Mouse (Mus musculus): Measurements from ENCODE around the gene Fancl. TPM values are rescaled to one million over a fixed set of nuclear protein-coding genes. Genes with fewer than 3 reads are reported as not detected.
"Not testable (repeated sequence)": the region's sequence is repeated elsewhere in the genome, so short reads cannot be mapped to it uniquely, and the experiment has no call there.

The Fancl gene
- 12.9 and 13.0 TPM in 2 replicates for polyA plus RNA-seq (2015; fragmentation: Nextera tagmentation; extraction: Ambion mirVana)

- H3K27ac ChIP-seq, result peak within 1 kb of the TSS; percentile 89
These were observed at the start of gene Fancl for GRCm38 (mm10) chr11:26385971-26386370. Gene Fancl (plus strand): TSS chr11:26386135.

GRCm38 (mm10) chr11:26336848-26337247, 49.1 kb upstream of the Fancl start:
- no peaks in the 10 kb centered on the region for H3K27me3 ChIP-seq (replicated peaks)
- no peak for ATAC-seq (replicated peaks)
- H3K9me3 ChIP-seq, result no peaks in the 10 kb centered on the region
- no peak overlapping the region for H3K27ac ChIP-seq
- no peak overlapping the region for H3K4me2 ChIP-seq
- H3K9ac ChIP-seq, result no peak overlapping the region
- no peak overlapping the region for H3K4me3 ChIP-seq
- 81% methylated on average over 3 of the region's 3 CpGs for WGBS
- H3K36me3 ChIP-seq (replicated peaks), result no peaks in the 10 kb centered on the region
- H3K4me1 ChIP-seq, result no peaks in the 10 kb centered on the region

More at GRCm38 (mm10) chr11:26385971-26386370, at the start of gene Fancl:
- no peaks in the 10 kb centered on the region for H3K36me3 ChIP-seq (replicated peaks)
- H3K4me2 ChIP-seq, result peak within 1 kb of the TSS; percentile 63
- H3K9me3 ChIP-seq, result no peaks in the 10 kb centered on the region
- peak within 1 kb of the TSS; percentile 64 for H3K9ac ChIP-seq
- peak within 1 kb of the TSS; percentile 79 for H3K4me3 ChIP-seq
- no peaks in the 10 kb centered on the region for H3K27me3 ChIP-seq (replicated peaks)
- 97% methylated on average over 2 of the region's 2 CpGs for WGBS
- ATAC-seq (replicated peaks), result no peak
- H3K4me1 ChIP-seq, result peaks cover 2% of the 10 kb centered on the region; the same call in 1 of the 2 replicates

- not testable (repeated sequence) for ATAC-seq (replicated peaks); H3K9me3 ChIP-seq; H3K4me3 ChIP-seq; H3K27me3 ChIP-seq (replicated peaks); H3K36me3 ChIP-seq (replicated peaks); H3K4me2 ChIP-seq; H3K9ac ChIP-seq; H3K4me1 ChIP-seq; H3K27ac ChIP-seq
- 82% methylated on average over 2 of the region's 2 CpGs for WGBS
These were observed 15.8 kb upstream of the Fancl start for GRCm38 (mm10) chr11:26370176-26370575.

GRCm38 (mm10) chr11:26371980-26372379, 14.0 kb upstream of the Fancl start:
- H3K9ac ChIP-seq; ATAC-seq (replicated peaks); H3K27me3 ChIP-seq (replicated peaks); H3K4me1 ChIP-seq; H3K36me3 ChIP-seq (replicated peaks); H3K4me2 ChIP-seq; H3K4me3 ChIP-seq; H3K27ac ChIP-seq; H3K9me3 ChIP-seq: not testable (repeated sequence)
- 16% methylated on average over 1 of the region's 1 CpGs for whole genome bisulfite sequencing

GRCm38 (mm10) chr11:26374132-26374531, 11.8 kb upstream of the Fancl start:
- H3K9ac ChIP-seq, result no peak overlapping the region
- H3K4me3 ChIP-seq, result no peak overlapping the region
- H3K36me3 ChIP-seq (replicated peaks), result no peaks in the 10 kb centered on the region
- no peak overlapping the region for H3K27ac ChIP-seq
- no peaks in the 10 kb centered on the region for H3K9me3 ChIP-seq
- H3K27me3 ChIP-seq (replicated peaks), result no peaks in the 10 kb centered on the region
- H3K4me1 ChIP-seq, result no peaks in the 10 kb centered on the region
- H3K4me2 ChIP-seq, result no peak overlapping the region
- ATAC-seq (replicated peaks), result no peak
- 86% methylated on average over 2 of the region's 2 CpGs for WGBS

- H3K36me3 ChIP-seq (replicated peaks), result no peaks in the 10 kb centered on the region
- H3K4me2 ChIP-seq, result no peak overlapping the region
- H3K4me3 ChIP-seq, result no peak overlapping the region
- no peaks in the 10 kb centered on the region for H3K4me1 ChIP-seq
- no peak overlapping the region for H3K27ac ChIP-seq
- no peaks in the 10 kb centered on the region for H3K27me3 ChIP-seq (replicated peaks)
- no peaks in the 10 kb centered on the region for H3K9me3 ChIP-seq
- 86% methylated on average over 2 of the region's 2 CpGs for WGBS
- no peak for ATAC-seq (replicated peaks)
- H3K9ac ChIP-seq, result no peak overlapping the region
These were observed 7.9 kb upstream of the Fancl start for GRCm38 (mm10) chr11:26378074-26378473.

GRCm38 (mm10) chr11:26381499-26381898, 4.4 kb upstream of the Fancl start:
- H3K9ac ChIP-seq, result no peak overlapping the region
- no peaks in the 10 kb centered on the region for H3K4me1 ChIP-seq
- WGBS, result 83% methylated on average over 6 of the region's 6 CpGs
- no peak for ATAC-seq (replicated peaks)
- no peaks in the 10 kb centered on the region for H3K9me3 ChIP-seq
- no peaks in the 10 kb centered on the region for H3K36me3 ChIP-seq (replicated peaks)
- H3K4me3 ChIP-seq, result no peak overlapping the region
- H3K27ac ChIP-seq, result no peak overlapping the region
- no peaks in the 10 kb centered on the region for H3K27me3 ChIP-seq (replicated peaks)
- H3K4me2 ChIP-seq, result no peak overlapping the region

- Histone ChIP-seq H3K27me3 (replicated peaks) (no peaks in the 10 kb centered on the region), H3K27ac (peak overlapping the region; percentile 89), H3K4me2 (peak overlapping the region; percentile 63), H3K9me3 (no peaks in the 10 kb centered on the region), H3K4me3 (peak overlapping the region; percentile 79), H3K9ac (peak overlapping the region; percentile 64), H3K4me1 (peaks cover 2% of the 10 kb centered on the region; the same call in 1 of the 2 replicates), H3K36me3 (replicated peaks) (no peaks in the 10 kb centered on the region)
- 57% methylated on average over 2 of the region's 2 CpGs for WGBS
- ATAC-seq (replicated peaks), result peak; percentile 40
These were observed 743 bp downstream of the Fancl start for GRCm38 (mm10) chr11:26386678-26387077.

- peaks cover 2% of the 10 kb centered on the region; the same call in 1 of the 2 replicates for H3K4me1 ChIP-seq
- peak overlapping the region; percentile 64 for H3K9ac ChIP-seq
- ATAC-seq (replicated peaks), result peak; percentile 100
- H3K27me3 ChIP-seq (replicated peaks), result no peaks in the 10 kb centered on the region
- H3K27ac ChIP-seq, result peak overlapping the region; percentile 89
- no peaks in the 10 kb centered on the region for H3K9me3 ChIP-seq
- WGBS, result under 1% methylated on average over 42 of the region's 42 CpGs
- H3K4me2 ChIP-seq, result peak overlapping the region; percentile 63
- peak overlapping the region; percentile 79 for H3K4me3 ChIP-seq
- no peaks in the 10 kb centered on the region for H3K36me3 ChIP-seq (replicated peaks)
These were observed 1.2 kb downstream of the Fancl start for GRCm38 (mm10) chr11:26387087-26387611.

- Histone ChIP-seq H3K36me3 (replicated peaks) (no peaks in the 10 kb centered on the region), H3K4me3 (no peak overlapping the region), H3K9ac (no peak overlapping the region), H3K4me1 (no peaks in the 10 kb centered on the region), H3K27ac (no peak overlapping the region), H3K9me3 (no peaks in the 10 kb centered on the region), H3K4me2 (no peak overlapping the region), H3K27me3 (replicated peaks) (no peaks in the 10 kb centered on the region)
- ATAC-seq (replicated peaks), result no peak
- WGBS, result 47% methylated on average over 3 of the region's 3 CpGs
These were observed 9.6 kb downstream of the Fancl start for GRCm38 (mm10) chr11:26395561-26395960.

- Histone ChIP-seq H3K27ac (no peak overlapping the region), H3K9me3 (no peaks in the 10 kb centered on the region), H3K4me1 (no peaks in the 10 kb centered on the region), H3K4me3 (no peak overlapping the region), H3K27me3 (replicated peaks) (no peaks in the 10 kb centered on the region), H3K9ac (no peak overlapping the region), H3K4me2 (no peak overlapping the region), H3K36me3 (replicated peaks) (no peaks in the 10 kb centered on the region)
- ATAC-seq (replicated peaks), result no peak
- WGBS, result 95% methylated on average over 3 of the region's 3 CpGs
These were observed 27.0 kb downstream of the Fancl start for GRCm38 (mm10) chr11:26412972-26413371.

GRCm38 (mm10) chr11:26421472-26421871, 35.5 kb downstream of the Fancl start:
- no peak overlapping the region for H3K4me2 ChIP-seq
- 90% methylated on average over 2 of the region's 2 CpGs for WGBS
- H3K27ac ChIP-seq, result no peak overlapping the region
- ATAC-seq (replicated peaks), result no peak
- no peaks in the 10 kb centered on the region for H3K36me3 ChIP-seq (replicated peaks)
- no peaks in the 10 kb centered on the region for H3K9me3 ChIP-seq
- H3K27me3 ChIP-seq (replicated peaks), result no peaks in the 10 kb centered on the region
- H3K9ac ChIP-seq, result no peak overlapping the region
- no peak overlapping the region for H3K4me3 ChIP-seq
- H3K4me1 ChIP-seq, result no peaks in the 10 kb centered on the region

GRCm38 (mm10) chr11:26434229-26434628, 48.3 kb downstream of the Fancl start:
- Histone ChIP-seq H3K36me3 (replicated peaks) (no peaks in the 10 kb centered on the region), H3K27ac (no peak overlapping the region), H3K4me1 (no peaks in the 10 kb centered on the region), H3K27me3 (replicated peaks) (no peaks in the 10 kb centered on the region), H3K9me3 (no peaks in the 10 kb centered on the region), H3K4me3 (no peak overlapping the region), H3K9ac (no peak overlapping the region), H3K4me2 (no peak overlapping the region)
- ATAC-seq (replicated peaks), result no peak
